Mouse (Mus musculus): Measurements from ENCODE around the gene 9430015G10Rik.

Gene 9430015G10Rik

GRCm38 (mm10) chr4:156109570-156110331 is at the start of gene 9430015G10Rik:
Gene 9430015G10Rik, plus strand, starts transcription at chr4:156109982.
- in situ Hi-C loops (cut with MboI) = loop anchor here (10.0 kb wide), 1 partner anchor 85 kb away; the partner anchor contains the start of gene Agrn

GRCm38 (mm10) chr4:156063861-156064509 is 45.8 kb upstream of the 9430015G10Rik start:
- in situ Hi-C loops (cut with MboI) = no loop called here

- in situ Hi-C loops (cut with MboI) = no loop called here
Observed at GRCm38 (mm10) chr4:156064510-156064897, 45.3 kb upstream of the 9430015G10Rik start.

GRCm38 (mm10) chr4:156065156-156065894 is 44.5 kb upstream of the 9430015G10Rik start:
- in situ Hi-C loops (cut with MboI) = no loop called here

GRCm38 (mm10) chr4:156067256-156067949 is 42.4 kb upstream of the 9430015G10Rik start:
- in situ Hi-C loops (cut with MboI) = no loop called here

DNA sequence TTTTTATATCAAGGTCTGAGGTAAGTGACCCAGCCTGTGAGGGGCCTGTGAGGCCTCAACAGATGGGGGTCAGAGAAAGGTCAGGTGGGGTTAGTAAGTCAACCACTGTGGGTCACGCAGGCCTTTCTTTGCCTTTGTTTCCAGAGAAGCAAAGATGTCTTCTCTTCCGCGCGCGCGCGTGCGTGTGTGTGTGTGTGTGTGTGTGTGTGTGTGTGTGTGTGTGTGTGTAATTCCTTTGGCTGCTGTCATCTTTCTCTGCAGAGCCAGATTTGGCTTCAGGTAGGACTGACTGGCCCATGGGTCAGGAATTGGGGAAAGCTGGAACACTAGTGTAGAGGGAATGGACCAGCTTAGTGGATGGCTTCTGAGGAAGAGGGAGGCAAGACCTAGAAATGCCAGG is 40.1 kb upstream of the 9430015G10Rik start:
- in situ Hi-C loops (cut with MboI) = no loop called here

GRCm38 (mm10) chr4:156070276-156070675 is 39.5 kb upstream of the 9430015G10Rik start:
- in situ Hi-C loops (cut with MboI) = no loop called here

- in situ Hi-C loops (cut with MboI) = no loop called here
Observed at GRCm38 (mm10) chr4:156070716-156071115, 39.1 kb upstream of the 9430015G10Rik start.

- in situ Hi-C loops (cut with MboI) = no loop called here
Observed at GRCm38 (mm10) chr4:156076911-156077382, 32.8 kb upstream of the 9430015G10Rik start.

DNA sequence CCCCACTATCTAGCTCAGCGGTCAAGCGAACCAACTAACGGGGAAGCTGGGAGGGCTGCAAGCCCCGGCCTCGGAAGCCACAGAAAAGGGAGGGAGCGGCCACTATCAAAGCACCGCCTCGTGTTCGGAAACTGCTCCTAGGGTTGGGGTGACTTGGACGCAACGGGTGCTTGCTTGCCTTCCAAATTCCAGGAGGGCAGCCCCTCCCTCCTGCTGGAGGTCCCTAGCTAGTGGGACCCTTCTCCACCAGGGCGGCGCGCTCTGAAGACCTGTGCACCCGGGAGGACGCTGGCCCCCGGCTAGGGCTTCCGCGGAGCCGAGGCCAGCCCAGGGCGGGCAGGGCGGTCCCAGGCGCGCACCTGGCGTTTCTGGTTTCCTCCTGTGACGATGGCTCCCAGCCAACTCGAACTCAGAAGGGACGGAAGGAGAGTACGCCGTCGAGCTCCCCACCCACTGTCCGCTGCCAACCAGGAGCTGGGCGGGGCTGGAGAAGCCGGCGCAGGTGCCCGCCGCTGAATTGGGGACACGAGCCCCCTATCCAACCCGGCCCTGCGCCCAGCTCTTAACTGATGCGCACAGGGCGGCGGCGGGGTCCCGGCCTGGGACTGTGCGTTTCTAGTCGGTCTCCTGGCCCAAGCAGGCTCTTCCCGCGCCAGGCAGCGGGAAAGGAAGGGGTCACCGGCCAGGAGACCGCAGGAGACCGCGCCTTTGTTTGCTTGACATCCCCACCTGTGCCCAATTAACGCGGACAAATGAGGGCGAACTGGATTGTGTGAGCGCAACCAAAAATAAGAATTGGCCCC is 32.1 kb upstream of the 9430015G10Rik start:
- in situ Hi-C loops (cut with MboI) = no loop called here

GRCm38 (mm10) chr4:156082621-156083234 is 27.1 kb upstream of the 9430015G10Rik start:
- in situ Hi-C loops (cut with MboI) = no loop called here

GRCm38 (mm10) chr4:156083348-156083747 is 26.4 kb upstream of the 9430015G10Rik start:
- in situ Hi-C loops (cut with MboI) = no loop called here

DNA sequence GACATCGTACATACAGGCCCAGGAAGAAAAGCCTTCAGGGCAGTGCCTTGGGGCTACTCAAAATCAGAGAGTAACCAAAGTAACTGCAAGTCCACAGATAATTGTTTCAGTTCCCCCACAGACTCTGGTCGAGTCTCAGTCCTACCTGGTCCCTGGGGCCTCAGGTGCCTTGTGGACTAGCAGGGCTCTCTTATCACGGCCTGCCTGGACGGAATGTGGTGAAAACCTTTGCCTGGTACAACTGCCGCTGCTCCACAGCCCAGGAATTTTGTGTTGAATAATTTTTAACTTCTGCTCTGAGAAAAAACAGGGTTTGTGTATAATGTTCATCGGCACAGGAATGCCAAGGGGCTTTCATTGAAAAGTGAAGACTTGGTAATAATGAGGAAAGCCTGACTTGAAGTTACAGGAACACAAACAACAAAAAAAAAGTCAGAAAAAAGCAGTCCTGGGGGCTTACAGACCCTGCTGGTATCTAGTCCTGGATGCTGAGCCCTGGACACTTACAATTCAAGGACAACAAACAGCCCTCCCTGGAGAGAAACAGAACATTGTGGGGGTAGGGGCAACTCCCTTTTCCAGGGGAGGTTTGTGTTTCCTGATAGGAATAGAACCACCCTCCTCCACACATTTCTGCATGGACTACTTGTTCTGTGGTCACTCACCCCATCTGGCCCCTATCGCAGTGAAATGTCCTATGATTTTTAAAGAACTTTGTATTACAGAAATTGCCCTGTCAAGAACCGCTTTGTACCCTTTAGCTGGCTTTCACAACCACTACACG is 25.5 kb upstream of the 9430015G10Rik start:
- in situ Hi-C loops (cut with MboI) = no loop called here

- in situ Hi-C loops (cut with MboI) = no loop called here
Observed at GRCm38 (mm10) chr4:156085256-156085655, 24.5 kb upstream of the 9430015G10Rik start.

DNA sequence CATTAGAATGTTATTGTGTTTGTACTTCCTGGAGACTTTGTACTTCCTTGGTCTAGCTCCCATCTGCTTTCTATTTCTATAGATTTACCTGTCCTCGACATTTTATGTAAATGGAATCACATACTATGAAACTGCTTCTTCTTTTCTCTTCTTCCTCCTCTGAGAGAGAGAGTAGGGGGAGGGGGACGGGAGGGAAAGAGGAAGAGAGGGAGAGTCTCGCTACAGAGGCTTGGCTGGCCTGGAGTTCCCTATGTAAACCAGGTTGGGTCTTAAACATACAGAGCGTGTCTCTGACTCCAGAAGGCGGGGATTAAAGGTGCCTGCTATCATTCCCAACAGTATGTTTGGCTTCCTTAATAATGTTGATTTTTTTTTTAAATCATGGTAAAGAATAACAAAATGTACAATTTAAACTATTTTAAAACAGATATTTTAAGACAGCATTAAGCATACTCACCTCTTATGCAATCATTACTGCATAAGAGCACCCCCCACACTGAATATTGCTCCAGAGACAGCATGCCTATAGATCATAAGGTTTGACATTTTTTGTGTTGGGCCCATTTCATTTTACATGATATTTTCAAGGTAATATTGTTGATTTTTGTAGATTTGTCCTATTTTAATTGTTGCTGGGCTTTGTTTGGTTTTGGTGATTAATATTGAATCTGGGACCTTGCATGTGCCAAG is 22.2 kb upstream of the 9430015G10Rik start:
- in situ Hi-C loops (cut with MboI) = no loop called here

GRCm38 (mm10) chr4:156091236-156091635 is 18.5 kb upstream of the 9430015G10Rik start:
- in situ Hi-C loops (cut with MboI) = no loop called here

DNA sequence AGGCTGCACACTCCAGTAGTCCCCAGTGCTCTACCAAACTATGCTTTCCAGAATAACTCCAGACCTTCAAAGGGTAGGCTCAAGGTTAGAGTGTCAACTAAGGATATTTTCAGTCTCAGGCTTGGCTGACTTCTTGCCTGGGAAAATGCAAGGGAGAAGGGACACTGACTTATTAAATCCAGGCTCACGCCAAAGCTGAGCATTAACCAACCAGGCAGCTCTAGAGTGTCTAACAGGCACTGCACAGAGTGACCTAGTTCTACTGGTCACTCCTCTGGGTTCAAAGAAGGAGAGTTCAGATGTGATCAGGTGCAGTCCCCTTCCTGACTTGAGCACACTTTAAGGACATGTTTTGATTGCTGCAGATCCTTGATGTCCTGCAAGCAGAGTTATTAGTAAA is 17.0 kb upstream of the 9430015G10Rik start:
- in situ Hi-C loops (cut with MboI) = no loop called here

DNA sequence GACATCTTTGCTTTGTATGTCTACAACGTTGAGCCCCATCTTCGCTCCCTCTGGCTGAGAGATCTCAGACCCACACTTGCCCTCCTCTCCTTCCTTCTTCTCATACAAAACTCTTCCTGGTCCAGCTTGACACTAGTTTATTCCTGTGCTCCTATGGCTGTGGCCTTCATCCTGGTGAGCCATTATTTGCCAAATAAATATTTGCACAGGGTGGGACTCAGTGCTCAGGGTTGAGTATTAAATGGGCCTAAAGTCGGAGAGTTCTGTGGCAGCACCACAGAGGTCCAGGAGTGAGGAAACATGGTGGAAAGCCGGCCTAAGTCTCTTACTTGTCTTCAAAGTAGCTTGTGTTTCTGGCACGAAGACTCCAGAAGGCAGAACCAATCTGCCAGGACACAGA is 16.0 kb upstream of the 9430015G10Rik start:
- in situ Hi-C loops (cut with MboI) = no loop called here

DNA sequence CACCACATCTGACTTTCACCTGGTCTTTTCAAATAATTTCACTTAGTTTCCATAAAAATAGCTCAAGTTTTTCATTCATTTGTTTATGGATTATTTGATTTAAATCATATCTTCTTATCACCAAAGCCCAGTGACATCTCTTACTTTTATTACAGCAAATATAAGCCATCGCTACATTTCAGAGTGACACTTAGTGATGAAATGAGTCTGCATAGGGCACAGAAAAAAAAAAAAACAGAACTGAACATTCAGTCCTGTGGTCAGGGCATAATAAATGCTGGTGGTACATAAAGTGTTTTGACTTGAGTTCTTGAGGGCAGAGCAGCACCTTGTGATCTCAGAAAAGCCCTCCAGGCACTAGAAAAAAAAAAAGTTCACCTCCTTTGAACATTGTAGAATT is 13.6 kb upstream of the 9430015G10Rik start:
- in situ Hi-C loops (cut with MboI) = no loop called here

Data from mature B cell (primary cell).